Mouse (Mus musculus) cortical plate, adult 2 months (tissue): ENCODE data around the gene Diaph3.

Experiments used
- CTCF ChIP-seq: fragments of 200-500 bp; IDR thresholded peaks from 2 replicates; pipeline ENCODE4 v1.5.1; 2011; ENCODE audit warnings: mild to moderate bottlenecking, control low read depth, low read length; ENCODE audit not compliant: insufficient read depth; ENCODE audit errors: extremely low read depth
- POLR2A ChIP-seq: fragments of 200-500 bp; IDR thresholded peaks from 2 replicates; pipeline ENCODE4 v1.6.1; 2011; ENCODE audit warnings: mild to moderate bottlenecking, low read length, control low read depth; ENCODE audit not compliant: insufficient read depth; ENCODE audit errors: extremely low read depth

DNA sequence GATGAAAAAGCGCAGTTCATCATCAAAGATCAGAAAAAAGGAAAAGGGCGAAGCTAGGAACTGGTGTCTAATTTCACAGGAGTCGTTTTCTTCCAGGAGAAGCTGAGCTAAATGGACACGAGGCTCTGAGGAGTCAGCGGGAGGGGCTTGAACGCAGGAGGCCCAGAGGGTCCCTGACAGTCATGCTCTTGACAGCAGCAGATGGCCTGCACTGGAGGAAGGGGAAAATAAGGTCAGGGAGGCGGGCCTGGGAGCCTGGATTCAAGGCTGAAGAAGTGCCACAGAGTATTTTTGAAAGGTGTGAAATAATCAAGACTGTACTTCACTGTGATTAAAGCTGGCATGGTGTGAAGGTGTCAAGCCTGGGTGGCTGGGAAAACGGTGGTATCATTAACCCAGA is 354.2 kb downstream of the Diaph3 start:
- TF ChIP-seq CTCF, result no peak
- TF ChIP-seq POLR2A, result no peak
